Mouse (Mus musculus) brain, embryonic 14.5 days (tissue): Measurements from ENCODE around the gene Hspa4. TPM values are rescaled to one million over a fixed set of nuclear protein-coding genes. Genes with fewer than 3 reads are reported as not detected.

Experiments
- DNase-seq: peaks from one replicate; pipeline ENCODE4 v3.0.0-alpha.2; 2011; ENCODE audit warnings: low read depth
- CTCF ChIP-seq: fragments of 200-500 bp; IDR thresholded peaks from 2 replicates; pipeline ENCODE4 v1.5.1; 2012; ENCODE audit warnings: inconsistent platforms, mild to moderate bottlenecking, moderate library complexity, borderline replicate concordance; ENCODE audit not compliant: insufficient read depth, insufficient read length; ENCODE audit errors: extremely low read depth
- POLR2A ChIP-seq: fragments of 200-500 bp; IDR thresholded peaks from 2 replicates; pipeline ENCODE4 v1.6.1; 2012; ENCODE audit warnings: mild to moderate bottlenecking, inconsistent platforms, borderline replicate concordance; ENCODE audit not compliant: poor library complexity, insufficient read depth, insufficient read length, severe bottlenecking; ENCODE audit errors: extremely low read depth
- polyA plus RNA-seq: library from polyadenylated mRNA; depleted of rRNA; stranded (reverse); fragments of >200 nt; gene quantifications from 2 replicates; pipeline ENCODE4 v1.2.3, GENCODE M21; 2012; rRNA removed

Gene Hspa4
- polyA plus RNA-seq, 1 experiment: 91.9 TPM

GRCm38 (mm10) chr11:53233590-53233989 lies 66.7 kb downstream of the Hspa4 start:
- TF ChIP-seq CTCF: no peak
- no peak for TF ChIP-seq POLR2A
- DNase-seq: no peak

GRCm38 (mm10) chr11:53231836-53232235 lies 68.4 kb downstream of the Hspa4 start:
- peak; percentile 49 for DNase-seq
- TF ChIP-seq CTCF (no peak), POLR2A (no peak)

DNA sequence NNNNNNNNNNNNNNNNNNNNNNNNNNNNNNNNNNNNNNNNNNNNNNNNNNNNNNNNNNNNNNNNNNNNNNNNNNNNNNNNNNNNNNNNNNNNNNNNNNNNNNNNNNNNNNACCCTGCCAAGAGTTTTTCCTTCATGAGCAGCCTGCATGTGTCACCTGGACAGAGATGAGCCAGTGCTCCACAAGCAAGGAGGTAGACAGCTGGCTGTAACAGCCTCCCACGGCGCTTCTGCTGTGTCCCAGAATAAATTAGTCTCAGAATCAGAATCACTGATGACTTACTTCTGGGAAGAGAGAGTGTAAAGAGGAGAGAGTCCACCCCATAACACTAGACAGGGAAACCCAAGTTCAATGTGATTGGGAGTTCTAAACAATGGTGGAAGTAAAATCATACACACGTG lies 71.2 kb downstream of the Hspa4 start:
- no peak for DNase-seq
- TF ChIP-seq CTCF (no peak), POLR2A (no peak)

DNA sequence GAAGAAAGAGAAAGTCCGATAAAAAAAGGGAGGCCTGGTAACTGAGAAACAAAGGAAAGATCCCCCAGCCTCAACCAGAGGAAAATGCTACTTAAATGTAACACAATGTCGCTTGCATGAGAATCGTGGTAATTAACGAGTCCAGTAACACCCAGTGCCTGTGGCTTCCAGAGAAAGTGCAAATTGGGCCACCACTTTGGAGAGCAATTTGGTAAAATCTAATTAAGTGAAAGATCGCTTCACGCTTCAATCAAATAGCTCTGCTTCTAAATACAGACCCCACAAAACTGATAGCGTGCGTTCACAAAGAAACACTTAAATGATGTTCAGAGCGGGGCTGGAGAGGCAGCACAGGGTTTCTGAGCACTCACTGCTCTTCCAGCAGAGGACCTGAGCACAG lies 89.4 kb downstream of the Hspa4 start:
- DNase-seq: peak; percentile 77
- TF ChIP-seq POLR2A: no peak
- no peak for TF ChIP-seq CTCF

Other genes starting within 250 kb of the Hspa4 start
- 9.5 and 11.3 TPM in 2 replicates for gene Zcchc10, start 24.2 kb upstream of the Hspa4 start, polyA plus RNA-seq
- gene Aff4, start 50.4 kb upstream of the Hspa4 start, polyA plus RNA-seq: 49.1 and 69.0 TPM in 2 replicates
- not detected in 2 replicates for gene Leap2, start 122.7 kb upstream of the Hspa4 start, polyA plus RNA-seq
- gene Uqcrq, start 130.4 kb upstream of the Hspa4 start, polyA plus RNA-seq: 217 and 304 TPM in 2 replicates
- gene Gdf9, start 130.6 kb upstream of the Hspa4 start, polyA plus RNA-seq: 2.7 and 4.3 TPM in 2 replicates
- 0.14 TPM in 1 of 2 replicates, not detected in the other for gene Gm10447, start 156.7 kb upstream of the Hspa4 start, polyA plus RNA-seq
- 2.4 and 2.9 TPM in 2 replicates for gene Shroom1, start 156.7 kb upstream of the Hspa4 start, polyA plus RNA-seq
- not detected in 2 replicates for gene Gm9837, start 170.0 kb upstream of the Hspa4 start, polyA plus RNA-seq
- not detected in 2 replicates for gene Gm9945, start 179.7 kb upstream of the Hspa4 start, polyA plus RNA-seq
- 1.1 and 1.6 TPM in 2 replicates for gene Sowaha, start 179.8 kb upstream of the Hspa4 start, polyA plus RNA-seq
- 36.5 and 38.4 TPM in 2 replicates for gene Sept8, start 218.8 kb upstream of the Hspa4 start, polyA plus RNA-seq